Mouse (Mus musculus): Measurements from ENCODE around the gene Dip2c. TPM values are rescaled to one million over a fixed set of nuclear protein-coding genes. Genes with fewer than 3 reads are reported as not detected.
A peak's percentile ranks its signal among the peaks of the same experiment; 100 is the strongest.

Gene Dip2c
- polyA plus RNA-seq, 2 experiments from 2014 or later, result 0.47 to 1.1 TPM

GRCm38 (mm10) chr13:9329307-9329915 is 53.1 kb downstream of the Dip2c start:
- ATAC-seq, result no peak

- no peak for ATAC-seq
These were observed 56.9 kb downstream of the Dip2c start for GRCm38 (mm10) chr13:9333187-9333586.

GRCm38 (mm10) chr13:9340293-9340692 is 64.0 kb downstream of the Dip2c start:
- ATAC-seq, result no peak

GRCm38 (mm10) chr13:9342696-9343095 is 66.4 kb downstream of the Dip2c start:
- ATAC-seq, result no peak

GRCm38 (mm10) chr13:9347448-9347847 is 71.1 kb downstream of the Dip2c start:
- no peak for ATAC-seq

DNA sequence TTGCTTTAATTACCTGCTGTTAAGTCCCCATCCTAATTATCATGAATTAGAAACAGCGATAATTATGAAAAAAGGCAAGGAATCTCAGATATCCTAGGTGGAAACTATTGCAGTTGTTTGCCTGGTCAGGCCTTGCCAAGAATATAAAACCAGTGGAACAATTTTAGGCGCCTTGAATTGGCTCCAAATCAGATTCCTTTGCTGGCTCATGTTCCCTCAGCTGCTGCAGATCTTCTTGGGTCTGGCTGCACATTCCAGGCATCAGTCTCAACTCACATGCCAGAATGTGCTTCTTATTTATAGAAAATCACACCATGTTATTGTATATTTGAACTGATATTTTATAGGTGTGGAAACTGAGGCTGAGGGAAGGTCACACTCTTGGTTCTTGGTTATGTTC is 74.3 kb downstream of the Dip2c start:
- ATAC-seq, result no peak

- peak; percentile 57 for ATAC-seq
These were observed 77.6 kb downstream of the Dip2c start for GRCm38 (mm10) chr13:9353890-9354289.

- no peak for ATAC-seq
These were observed 79.0 kb downstream of the Dip2c start for GRCm38 (mm10) chr13:9355331-9355730.

- ATAC-seq, result no peak
These were observed 85.1 kb downstream of the Dip2c start for GRCm38 (mm10) chr13:9361457-9361856.

DNA sequence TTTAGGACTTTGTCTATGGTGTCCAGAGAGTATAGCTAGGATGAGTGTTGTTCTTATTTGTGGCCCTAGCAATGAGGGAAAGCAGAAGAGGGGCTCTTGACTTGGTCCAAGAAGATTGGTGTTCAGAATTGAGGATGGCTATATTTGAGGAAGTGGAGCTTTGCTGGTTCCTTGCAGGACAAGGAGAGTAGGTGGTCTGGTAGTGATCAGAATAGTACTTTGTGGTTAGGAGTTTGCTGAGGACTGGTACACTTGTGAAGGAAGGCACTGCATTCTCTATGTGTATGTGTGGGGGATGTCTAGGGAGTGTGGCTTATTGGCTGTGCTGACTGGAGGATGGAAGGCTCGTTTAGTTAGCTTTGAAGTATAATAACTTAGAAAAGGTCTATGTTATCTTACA is 95.1 kb downstream of the Dip2c start:
- ATAC-seq, result no peak

DNA sequence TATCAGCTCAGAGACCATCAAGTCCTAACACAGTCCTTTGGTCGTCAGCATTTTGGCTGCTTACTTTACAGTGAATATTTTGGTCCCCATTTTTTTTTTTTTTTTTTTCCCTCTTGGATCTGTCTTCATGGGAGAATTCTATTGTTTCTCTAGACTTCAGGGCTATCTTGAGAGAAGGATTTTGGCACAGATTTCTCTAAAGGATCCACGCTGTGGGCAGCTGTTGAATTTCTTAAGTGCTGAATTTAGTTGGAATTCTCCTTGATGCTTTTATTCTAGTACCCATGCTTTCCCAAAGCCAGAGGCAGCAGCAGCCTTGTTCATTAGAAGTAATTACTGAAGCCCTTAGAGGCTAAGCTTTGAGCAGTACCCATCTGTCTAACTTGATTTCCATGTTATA is 100.8 kb downstream of the Dip2c start:
- ATAC-seq, result no peak

DNA sequence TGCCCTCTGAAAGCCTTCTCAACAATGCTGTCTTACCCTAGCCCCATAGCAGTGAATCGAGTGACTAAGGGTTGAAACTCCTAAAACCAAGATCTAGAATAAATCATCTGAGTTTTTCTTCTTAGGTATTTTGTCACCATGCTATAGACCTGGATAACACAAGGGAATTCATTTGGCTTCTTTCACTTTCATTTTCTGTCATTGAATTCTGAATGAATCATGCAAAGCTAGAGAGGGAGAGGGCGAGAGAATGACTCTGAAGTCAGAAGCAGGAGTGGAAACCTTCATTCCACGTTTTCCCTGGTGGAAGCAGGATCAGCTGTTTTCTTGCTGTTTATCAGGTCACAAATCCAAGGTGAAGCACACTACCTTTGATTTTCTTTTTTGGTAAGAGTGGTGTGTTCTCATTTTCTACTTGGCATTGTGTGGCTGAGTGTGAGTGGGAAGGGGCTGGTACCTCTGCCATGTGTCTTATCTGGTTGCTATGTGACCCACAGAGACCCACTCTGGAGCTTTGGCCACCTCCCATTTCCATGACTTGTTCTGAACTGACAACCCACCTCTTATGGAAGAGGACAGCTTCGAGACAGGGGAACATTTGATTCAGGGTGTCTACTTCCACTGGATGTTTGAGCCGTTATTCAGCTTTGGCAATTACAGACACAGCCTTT is 104.5 kb downstream of the Dip2c start:
- peak; percentile 45 for ATAC-seq

DNA sequence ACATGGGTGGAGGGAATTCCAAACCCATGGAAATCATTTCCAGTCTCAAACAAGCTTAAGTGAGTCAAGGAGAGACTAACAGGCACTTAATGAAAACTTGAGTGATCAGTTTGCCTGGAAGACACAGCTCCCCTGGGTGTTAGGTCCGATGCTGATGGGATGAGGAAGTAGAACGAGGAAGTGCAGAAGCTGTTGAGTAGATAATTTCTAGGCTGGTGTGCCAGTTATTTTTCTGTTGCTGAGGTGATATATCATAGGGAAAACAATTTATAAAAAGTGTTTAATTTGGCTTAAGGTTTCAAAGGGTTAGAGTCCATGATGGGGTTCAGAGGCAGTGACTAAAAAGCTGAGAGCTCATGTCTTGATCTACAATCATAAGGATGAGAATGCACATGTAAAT is 111.7 kb downstream of the Dip2c start:
- no peak for ATAC-seq

DNA sequence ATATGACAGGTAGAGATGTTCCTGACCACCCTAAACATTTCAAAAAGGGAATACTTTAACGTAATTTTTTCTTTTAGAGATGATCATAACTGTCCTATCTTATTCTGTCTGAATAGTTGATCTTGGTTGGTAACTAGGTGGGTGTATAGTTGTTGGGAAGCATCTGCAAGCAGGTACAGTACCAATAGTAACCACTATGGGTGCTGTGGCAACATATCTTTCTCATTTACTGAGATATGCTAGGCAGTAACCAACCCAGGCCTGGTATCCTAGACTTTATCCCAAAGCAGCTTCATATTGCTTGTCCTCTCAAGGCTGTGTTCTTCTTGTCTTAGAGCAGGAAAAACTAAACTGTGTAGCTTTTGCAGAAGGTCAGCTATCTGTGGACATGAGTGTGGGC is 113.0 kb downstream of the Dip2c start:
- ATAC-seq, result no peak

GRCm38 (mm10) chr13:9390204-9390804 is 114.0 kb downstream of the Dip2c start:
- no peak for ATAC-seq

DNA sequence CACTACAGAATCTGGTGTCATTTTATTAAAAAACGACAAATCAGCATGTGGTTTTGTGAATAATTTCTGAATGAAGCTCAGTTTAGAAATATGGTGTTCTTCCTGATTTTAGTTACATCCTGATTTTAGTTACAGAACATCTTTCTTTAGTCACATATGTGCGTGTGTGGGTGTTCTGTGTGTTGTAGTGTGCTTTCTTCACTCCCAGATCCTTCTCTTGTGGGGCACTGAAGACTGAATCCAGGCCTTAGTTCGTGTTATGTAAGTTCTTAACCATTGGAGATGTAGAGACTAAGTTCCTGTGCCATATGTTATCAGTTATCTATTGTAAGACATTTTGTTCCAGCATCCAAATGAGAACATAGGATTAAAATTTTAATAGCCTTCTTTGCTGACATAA is 117.1 kb downstream of the Dip2c start:
- ATAC-seq, result no peak

- no peak for ATAC-seq
These were observed 119.0 kb downstream of the Dip2c start for GRCm38 (mm10) chr13:9395286-9395685.

GRCm38 (mm10) chr13:9398846-9399245 is 122.5 kb downstream of the Dip2c start:
- ATAC-seq, result no peak

DNA sequence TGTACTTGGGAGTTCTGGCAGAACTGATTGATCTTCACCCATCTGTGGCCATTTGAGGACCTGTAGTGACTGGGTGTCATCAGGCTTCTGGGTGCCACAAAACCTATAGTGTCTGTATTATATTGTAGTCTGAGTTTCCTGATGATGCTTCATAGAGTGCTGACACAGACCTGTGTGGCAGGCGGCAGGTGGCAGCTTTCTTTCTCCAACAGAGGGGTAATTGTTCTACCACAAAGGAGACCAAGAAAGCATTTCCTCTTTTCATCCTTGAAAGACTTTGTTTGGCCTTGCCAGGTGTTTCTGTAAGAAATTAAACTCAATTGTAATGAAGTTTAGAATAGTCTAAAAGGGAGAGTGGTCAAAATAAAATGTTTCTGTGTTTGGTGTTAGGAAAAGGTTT is 129.1 kb downstream of the Dip2c start:
- ATAC-seq, result no peak

DNA sequence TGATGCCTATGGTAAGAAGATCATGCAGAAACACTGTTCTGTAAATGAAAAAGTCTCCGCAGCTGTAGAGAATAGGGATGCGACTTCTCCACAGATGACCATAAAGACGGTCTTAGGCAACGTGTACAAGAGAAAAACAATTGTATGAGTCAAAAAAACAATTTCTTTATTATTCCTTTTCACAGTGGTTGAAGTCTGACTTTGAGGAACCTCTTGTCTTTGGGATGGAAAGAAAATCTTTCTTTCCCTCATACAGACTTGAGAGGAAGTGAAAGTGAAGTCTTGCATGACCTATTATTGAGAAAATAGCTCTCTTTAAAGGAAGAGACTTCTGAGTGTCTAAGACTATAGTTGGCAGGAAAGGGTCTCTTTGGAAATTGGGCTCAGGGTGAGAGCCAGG is 132.7 kb downstream of the Dip2c start:
- no peak for ATAC-seq

DNA sequence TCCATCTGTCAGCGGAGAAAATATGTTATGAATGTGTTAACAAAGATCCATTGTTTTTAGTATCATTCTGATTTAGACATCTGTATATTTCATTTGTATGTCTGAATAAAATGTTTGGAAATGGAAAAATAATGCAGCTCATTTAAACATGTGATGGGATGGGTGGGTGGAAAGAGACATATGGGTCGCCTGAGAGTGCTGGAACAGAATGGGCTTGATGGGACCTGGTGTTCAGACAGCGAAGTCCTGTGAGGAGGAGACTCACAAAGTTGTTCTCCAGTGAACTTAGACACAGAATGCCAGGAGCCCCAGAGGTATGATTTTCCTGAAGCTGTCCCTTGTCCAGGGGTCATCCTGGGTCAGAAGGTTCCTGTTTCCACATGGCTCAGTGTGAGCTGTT is 142.1 kb downstream of the Dip2c start:
- ATAC-seq, result no peak

DNA sequence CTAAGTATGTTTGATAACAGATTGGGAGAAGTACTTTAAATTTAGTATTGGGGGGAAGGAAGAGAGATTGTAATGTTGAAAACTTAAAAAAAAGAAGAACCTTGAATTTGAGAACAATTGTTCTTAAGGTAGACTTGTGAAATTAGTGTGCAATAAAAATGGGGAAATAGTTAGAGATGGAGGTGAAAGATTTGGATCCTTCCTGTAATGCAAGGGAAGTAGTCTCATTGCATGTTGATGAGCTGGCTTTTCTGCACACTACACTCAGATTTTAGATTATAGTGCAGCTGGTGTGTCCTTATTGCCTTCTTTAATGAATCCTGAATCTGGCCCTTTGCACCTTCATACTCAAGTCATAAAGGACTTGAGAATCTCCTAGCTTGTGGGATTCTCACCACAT is 142.9 kb downstream of the Dip2c start:
- ATAC-seq, result no peak

DNA sequence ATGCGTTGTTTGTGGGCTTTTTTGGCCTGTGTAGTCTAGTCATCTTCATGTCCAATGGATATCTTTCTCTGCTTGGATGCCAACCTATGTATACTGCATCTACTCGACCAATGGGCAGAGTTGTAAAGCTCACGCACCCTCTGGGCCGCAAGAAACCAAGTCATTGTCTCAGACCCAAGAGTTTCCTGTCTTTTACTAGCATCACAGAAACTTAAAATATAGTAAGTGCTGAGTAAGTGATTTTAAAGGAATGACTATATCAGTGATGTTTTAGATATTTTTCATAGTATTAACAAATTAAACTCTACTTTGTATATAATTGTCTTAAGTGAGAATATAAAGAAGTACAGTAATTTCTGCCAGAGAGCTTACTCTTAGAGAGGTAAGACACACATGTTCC is 145.6 kb downstream of the Dip2c start:
- no peak for ATAC-seq

DNA sequence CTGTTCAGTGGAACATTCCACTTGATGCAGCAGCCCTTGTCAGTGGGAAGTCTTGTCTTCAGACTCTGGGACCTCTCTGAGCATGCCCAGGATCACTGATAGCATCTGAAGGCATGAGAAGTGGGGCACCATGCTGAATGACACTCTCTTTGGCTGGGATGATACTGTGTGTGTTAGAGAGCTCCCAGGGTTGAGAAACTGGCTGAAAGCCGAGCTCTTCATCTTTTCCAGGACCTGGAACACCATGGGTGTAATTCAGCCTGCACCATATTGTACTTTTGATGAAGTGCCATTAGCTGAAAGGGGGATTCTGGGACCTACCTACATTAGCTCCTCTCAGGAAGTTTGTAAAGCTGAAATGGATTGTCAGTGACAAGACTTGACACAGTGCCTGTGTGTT is 146.5 kb downstream of the Dip2c start:
- ATAC-seq, result no peak

Measured in CD4-positive, CD25-positive, alpha-beta regulatory T cell, adult 4 months (primary cell).